Mouse (Mus musculus) CH12.LX (cell line): ENCODE results near the gene Hoxb1.

Source experiments
- CTCF ChIP-seq, 2 experiments: IDR thresholded peaks in 1 of 2; conservative IDR thresholded peaks in 1 of 2; 2 replicates each; pipeline ENCODE4 v1.5.1; 2011 to 2012; ENCODE audit warnings: low read depth in 2 of 2, low read length in 2 of 2, improper control_type of control experiment in 1 of 2, inconsistent platforms in 1 of 2, mild to moderate bottlenecking in 1 of 2, moderate library complexity in 1 of 2
- MAZ ChIP-seq: IDR thresholded peaks from 2 replicates; pipeline ENCODE4 v1.6.1; 2012; ENCODE audit warnings: low read depth, mild to moderate bottlenecking, inconsistent platforms, low read length, improper control_type of control experiment, moderate library complexity
- MEF2A ChIP-seq: IDR thresholded peaks from 2 replicates; pipeline ENCODE4 v1.6.1; 2014; ENCODE audit warnings: low read depth, mild to moderate bottlenecking, inconsistent platforms, low read length, improper control_type of control experiment, borderline replicate concordance
- MYC ChIP-seq: IDR thresholded peaks from 2 replicates; pipeline ENCODE4 v1.6.1; 2011; ENCODE audit warnings: low read depth, mild to moderate bottlenecking, improper control_type of control experiment, low read length
- POLR2A ChIP-seq: IDR thresholded peaks from 2 replicates; pipeline ENCODE4 v1.6.1; 2011; ENCODE audit warnings: low read depth, mild to moderate bottlenecking, improper control_type of control experiment, low read length
- UBTF ChIP-seq: IDR thresholded peaks from 2 replicates; pipeline ENCODE4 v1.6.1; 2012; ENCODE audit warnings: low read depth, mild to moderate bottlenecking, inconsistent platforms, low read length, improper control_type of control experiment, moderate library complexity
- ZC3H11A ChIP-seq: IDR thresholded peaks from 2 replicates; pipeline ENCODE4 v1.6.1; 2012; ENCODE audit warnings: low read depth, mild to moderate bottlenecking, inconsistent platforms, low read length, improper control_type of control experiment
- ZNF384 ChIP-seq: IDR thresholded peaks from 2 replicates; pipeline ENCODE4 v1.6.1; 2012; ENCODE audit warnings: low read depth, low read length, improper control_type of control experiment, inconsistent platforms

GRCm38 (mm10) chr11:96408234-96409010 lies 42.9 kb downstream of the Hoxb1 start:
- TF ChIP-seq CTCF (conservative IDR thresholded peaks at IDR 0.05 in 1 of 2, IDR thresholded peaks at IDR 0.05 in 1 of 2; ENCODE audit: low read depth in 2 of 2, low read length in 2 of 2) (no peak), UBTF (no peak), MAZ (no peak), ZC3H11A (no peak), POLR2A (no peak), ZNF384 (no peak), MEF2A (no peak), MYC (no peak)
